Mouse (Mus musculus) hindbrain, embryonic 16.5 days (tissue): ENCODE results near the gene Arsb. TPM values are rescaled to one million over a fixed set of nuclear protein-coding genes. Genes with fewer than 3 reads are reported as not detected.
"Not testable (repeated sequence)": the region's sequence is repeated elsewhere in the genome, so short reads cannot be mapped to it uniquely, and the experiment has no call there.

Source experiments
- ATAC-seq: fragments of 200-750 bp; cut with Nextera tagmentation; 2 replicates; pipeline ENCODE4 v1.8.0; 2017; ENCODE audit warnings: moderate TSS enrichment, moderate library complexity
- H3K27ac ChIP-seq: fragments of 300-500 bp; sonication (generic); 2 replicates; pipeline ENCODE4 v1.5.1; 2014; ENCODE audit warnings: low read depth, mild to moderate bottlenecking, control low read depth, low read length, moderate library complexity
- H3K27me3 ChIP-seq: fragments of 300-500 bp; sonication (generic); replicated peaks from 2 replicates; pipeline ENCODE4 v1.6.1; 2014; ENCODE audit warnings: low read length; ENCODE audit not compliant: control insufficient read depth, insufficient read depth
- H3K36me3 ChIP-seq: fragments of 300-500 bp; sonication (generic); 2 replicates; pipeline ENCODE4 v1.6.1; 2014; ENCODE audit warnings: mild to moderate bottlenecking, low read length, moderate library complexity, mixed read lengths; ENCODE audit not compliant: control insufficient read depth, insufficient read depth
- H3K4me1 ChIP-seq: fragments of 300-500 bp; sonication (generic); 2 replicates; pipeline ENCODE4 v1.6.1; 2014; ENCODE audit warnings: low read depth, low read length; ENCODE audit not compliant: control insufficient read depth, insufficient read depth
- H3K4me2 ChIP-seq: fragments of 300-500 bp; sonication (generic); 2 replicates; pipeline ENCODE4 v1.6.1; 2014; ENCODE audit warnings: mild to moderate bottlenecking, low read length, control low read depth, moderate library complexity
- H3K4me3 ChIP-seq: fragments of 300-500 bp; sonication (generic); 2 replicates; pipeline ENCODE4 v1.5.1; 2014; ENCODE audit warnings: mild to moderate bottlenecking, low read length, control low read depth, moderate library complexity
- H3K9ac ChIP-seq: fragments of 300-500 bp; sonication (generic); 2 replicates; pipeline ENCODE4 v1.6.1; 2014; ENCODE audit warnings: low read depth, mild to moderate bottlenecking, control low read depth, low read length, moderate library complexity
- H3K9me3 ChIP-seq: fragments of 300-500 bp; sonication (generic); 2 replicates; pipeline ENCODE4 v1.6.1; 2014; ENCODE audit warnings: mild to moderate bottlenecking, low read length, moderate library complexity; ENCODE audit not compliant: control insufficient read depth
- WGBS: fragments of 180-500 bp; shearing (Covaris S2); extraction: QIAGEN DNeasy Blood & Tissue Kit; methylation state at CpG from one replicate; pipeline ENCODE4 v1.1.7; 2014; 5-methylcytosine and 5-hydroxymethylcytosine counted together
- polyA plus RNA-seq: library from polyadenylated mRNA; unstranded; fragments of >200 nt; fragmentation: Nextera tagmentation; extraction: Ambion mirVana; gene quantifications from 2 replicates; pipeline ENCODE4 v1.2.1, GENCODE M21; 2015

Arsb gene
- polyA plus RNA-seq, 1 experiment from 2014 or later, result 12.1 TPM

DNA sequence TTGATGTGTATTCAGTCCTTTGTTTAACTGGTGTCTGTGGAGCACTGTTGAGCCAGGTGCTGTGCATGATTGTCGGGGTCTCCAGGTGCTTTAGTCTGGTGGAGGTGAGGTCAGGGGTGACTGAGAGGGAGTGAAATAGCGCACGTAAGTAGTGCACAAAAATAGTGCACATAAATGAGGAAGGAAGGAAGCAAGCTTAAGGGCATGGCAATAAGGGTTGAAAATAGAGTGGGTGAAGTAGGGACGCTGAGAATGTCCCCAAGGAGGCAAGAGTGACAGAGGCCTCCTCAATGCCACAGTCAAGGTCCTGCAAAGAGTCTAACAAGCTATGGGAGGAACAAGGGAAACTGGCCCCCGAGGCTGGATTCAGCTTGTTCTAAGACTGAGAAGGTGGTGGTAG lies 11.4 kb downstream of the Arsb start:
- H3K27me3 ChIP-seq, result no peaks in the 10 kb centered on the region
- H3K36me3 ChIP-seq, result no peaks in the 10 kb centered on the region
- 84% methylated on average over 5 of the region's 5 CpGs for WGBS
- H3K4me2 ChIP-seq, result no peak overlapping the region
- peaks cover 6% of the 10 kb centered on the region for H3K4me1 ChIP-seq
- peaks cover 3% of the 10 kb centered on the region; the same call in 1 of the 2 replicates for H3K9me3 ChIP-seq
- no peak overlapping the region for H3K4me3 ChIP-seq
- no peak overlapping the region for H3K27ac ChIP-seq
- H3K9ac ChIP-seq, result no peak overlapping the region
- no peak for ATAC-seq

DNA sequence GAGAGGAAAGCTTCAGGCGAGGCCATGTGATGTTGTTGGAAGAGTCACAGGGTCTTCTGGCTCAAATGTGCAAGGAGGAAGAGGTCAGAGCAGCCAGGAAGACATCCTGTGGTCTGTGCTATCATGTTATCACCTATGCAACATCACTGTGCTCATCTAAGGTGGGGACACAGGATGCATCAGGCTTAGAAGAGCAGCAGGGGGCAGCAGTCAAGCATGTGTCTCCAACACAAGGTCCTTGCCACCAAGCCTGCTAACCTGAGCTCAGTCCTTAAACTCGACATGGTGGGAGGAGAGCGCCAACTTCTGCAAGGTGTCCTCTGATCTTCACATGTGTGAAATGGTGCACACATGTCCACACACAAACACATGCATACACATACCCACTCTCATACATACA lies 13.9 kb downstream of the Arsb start:
- Histone ChIP-seq H3K36me3 (no peaks in the 10 kb centered on the region), H3K9ac (no peak overlapping the region), H3K4me1 (peaks cover 6% of the 10 kb centered on the region), H3K27me3 (no peaks in the 10 kb centered on the region), H3K4me2 (no peak overlapping the region), H3K27ac (no peak overlapping the region), H3K4me3 (no peak overlapping the region), H3K9me3 (peaks cover 3% of the 10 kb centered on the region; the same call in 1 of the 2 replicates)
- WGBS, result 85% methylated on average over 3 of the region's 3 CpGs
- no peak for ATAC-seq

DNA sequence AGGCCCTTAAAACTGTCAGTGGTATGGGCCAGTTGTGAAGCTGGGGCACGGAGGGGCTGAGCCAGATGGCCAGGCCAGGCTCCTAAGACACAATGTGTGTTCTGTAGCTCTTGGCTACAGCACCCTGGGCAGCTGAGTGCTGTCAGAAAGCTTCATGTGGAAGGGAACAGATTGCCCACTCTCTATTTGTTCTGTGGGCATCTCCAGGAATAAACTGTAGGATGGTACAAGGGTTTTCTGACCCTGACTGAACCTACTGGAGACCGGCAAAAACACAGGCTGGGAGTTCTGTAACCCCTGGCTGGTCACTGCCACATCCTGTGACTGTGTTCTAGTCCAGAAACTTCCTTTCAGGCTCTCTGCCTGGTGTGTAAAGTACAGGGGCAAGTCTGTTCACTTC lies 14.6 kb downstream of the Arsb start:
- H3K4me3 ChIP-seq, result no peak overlapping the region
- H3K27ac ChIP-seq, result no peak overlapping the region
- H3K4me1 ChIP-seq, result peaks cover 6% of the 10 kb centered on the region
- H3K9me3 ChIP-seq, result peaks cover 3% of the 10 kb centered on the region; the same call in 1 of the 2 replicates
- no peaks in the 10 kb centered on the region for H3K27me3 ChIP-seq
- no peaks in the 10 kb centered on the region for H3K36me3 ChIP-seq
- WGBS, result 75% methylated on average over 2 of the region's 2 CpGs
- no peak overlapping the region for H3K9ac ChIP-seq
- no peak overlapping the region for H3K4me2 ChIP-seq
- ATAC-seq, result peak; percentile 57; the same call in 1 of the 2 replicates

DNA sequence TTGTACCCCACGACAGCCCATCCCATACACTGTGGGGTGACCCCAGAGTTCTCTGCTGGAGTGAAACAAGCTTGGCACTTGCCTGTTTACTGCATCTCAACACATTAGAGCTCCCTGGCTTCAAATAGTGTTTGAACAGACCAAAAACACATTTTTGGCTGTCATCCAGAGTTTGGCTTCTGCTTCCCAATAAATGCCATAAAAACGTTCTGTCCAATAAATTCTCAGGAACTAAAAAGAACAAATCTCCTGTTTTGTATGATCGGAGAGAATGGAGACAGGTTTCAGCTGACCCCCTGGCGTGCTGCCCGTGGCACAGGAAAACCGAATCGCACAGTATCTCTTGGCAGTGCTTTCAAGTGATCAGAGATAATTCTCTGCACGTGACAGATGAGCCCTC lies 16.2 kb downstream of the Arsb start:
- Histone ChIP-seq H3K27me3 (peaks cover 2% of the 10 kb centered on the region; the same call in 1 of the 2 replicates), H3K9ac (no peak overlapping the region), H3K9me3 (no peaks in the 10 kb centered on the region), H3K36me3 (no peaks in the 10 kb centered on the region), H3K4me2 (no peak overlapping the region), H3K4me1 (peaks cover 6% of the 10 kb centered on the region), H3K4me3 (no peak overlapping the region), H3K27ac (peak overlapping the region; percentile 29; the same call in 1 of the 2 replicates)
- no peak for ATAC-seq
- 54% methylated on average over 8 of the region's 8 CpGs for WGBS

DNA sequence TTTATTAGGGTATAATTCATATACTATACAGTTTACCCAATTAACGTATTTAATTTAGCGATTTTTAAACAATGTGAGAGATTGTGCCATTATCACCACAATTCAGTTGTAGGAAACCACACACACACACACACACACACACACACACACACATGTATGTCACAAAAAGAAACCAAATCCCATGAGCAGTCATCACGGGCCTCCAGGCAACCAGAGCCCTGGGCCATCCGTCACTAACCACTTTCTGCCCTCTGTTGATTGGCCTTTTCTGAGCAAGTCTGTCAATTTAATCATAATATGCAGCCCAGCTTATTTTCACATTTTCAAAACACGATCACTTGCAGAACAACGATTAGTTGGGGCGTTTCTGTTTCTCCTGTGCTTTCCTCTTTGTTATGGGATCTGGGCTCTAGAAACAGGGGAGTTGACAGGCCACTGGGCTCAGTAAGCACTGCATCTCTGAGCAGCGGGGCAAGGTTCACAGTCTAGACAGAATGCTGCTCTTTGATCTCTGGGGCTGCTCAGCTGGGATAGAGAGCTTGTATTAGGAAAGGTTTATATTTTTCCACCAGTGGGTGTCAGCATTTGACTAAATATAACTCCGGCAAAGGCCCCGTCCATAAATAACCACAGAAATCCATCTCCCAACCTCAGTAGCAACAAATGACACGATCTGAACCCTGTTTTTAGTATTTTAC lies 21.7 kb downstream of the Arsb start:
- peak; percentile 83 for ATAC-seq
- no peak overlapping the region for H3K9ac ChIP-seq

DNA sequence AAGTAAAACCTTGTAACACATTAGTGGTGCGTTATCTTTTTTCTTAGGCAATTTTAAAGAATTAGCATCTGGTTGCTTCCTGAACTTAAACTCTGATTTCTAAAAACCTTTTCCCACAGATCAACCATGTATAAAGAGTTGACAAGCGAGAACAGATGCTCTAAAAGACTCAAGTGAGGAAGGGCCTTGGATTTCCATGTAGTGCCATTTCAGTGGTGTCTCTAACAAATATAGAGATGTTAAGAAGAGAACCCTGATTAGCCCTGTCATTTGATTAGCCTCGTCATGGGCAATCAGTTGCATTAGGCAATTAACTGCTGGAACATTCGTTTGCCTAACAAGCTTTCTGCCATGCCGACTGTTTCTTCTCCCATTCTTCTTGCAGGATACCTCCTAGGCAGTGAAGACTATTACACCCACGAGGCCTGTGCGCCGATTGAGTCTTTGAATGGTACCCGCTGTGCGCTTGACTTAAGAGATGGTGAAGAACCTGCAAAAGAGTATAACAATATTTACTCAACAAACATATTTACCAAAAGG lies 22.3 kb downstream of the Arsb start:
- Histone ChIP-seq H3K27ac (no peak overlapping the region), H3K36me3 (no peaks in the 10 kb centered on the region), H3K27me3 (peaks cover 2% of the 10 kb centered on the region; the same call in 1 of the 2 replicates), H3K4me1 (no peaks in the 10 kb centered on the region), H3K9me3 (no peaks in the 10 kb centered on the region), H3K4me3 (no peak overlapping the region), H3K4me2 (no peak overlapping the region), H3K9ac (no peak overlapping the region)
- 71% methylated on average over 10 of the region's 10 CpGs for WGBS
- ATAC-seq, result peak; percentile 46; the same call in 1 of the 2 replicates

More for the DNA sequence above, 21.7 kb downstream of the Arsb start:
- Histone ChIP-seq H3K9me3 (no peaks in the 10 kb centered on the region), H3K36me3 (no peaks in the 10 kb centered on the region), H3K27me3 (peaks cover 2% of the 10 kb centered on the region; the same call in 1 of the 2 replicates), H3K4me2 (no peak overlapping the region), H3K4me3 (no peak overlapping the region), H3K4me1 (no peaks in the 10 kb centered on the region), H3K27ac (no peak overlapping the region)
- WGBS, result 52% methylated on average over 11 of the region's 11 CpGs

DNA sequence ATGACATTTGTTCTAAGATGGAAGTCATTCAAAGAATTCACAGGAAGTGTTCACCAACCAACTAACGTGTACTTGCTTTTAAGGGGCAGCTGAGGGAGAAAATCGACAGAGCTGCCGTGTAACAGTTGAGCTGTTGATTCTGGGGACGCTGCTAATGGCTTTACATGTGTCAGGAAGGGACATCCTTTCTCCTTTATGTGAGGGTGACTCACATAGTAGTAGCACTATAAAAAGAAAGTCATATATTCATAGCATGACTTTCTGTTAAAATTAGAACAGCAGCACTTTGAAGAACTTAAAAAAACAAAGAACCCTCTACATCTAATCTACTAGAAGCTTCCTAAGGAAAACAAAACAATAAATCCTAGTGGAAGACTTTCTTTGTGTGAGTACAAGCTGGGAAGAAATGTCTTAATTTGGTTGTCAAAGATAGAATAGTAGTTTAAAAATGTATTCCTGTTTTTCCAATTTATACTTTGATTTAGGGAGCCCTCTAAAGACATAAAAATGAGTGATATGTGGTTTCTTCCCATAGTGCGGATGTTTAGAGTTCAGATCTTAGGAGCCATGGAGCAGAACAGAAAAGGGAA lies 25.7 kb downstream of the Arsb start:
- Histone ChIP-seq H3K4me2 (no peak overlapping the region), H3K9me3 (no peaks in the 10 kb centered on the region), H3K36me3 (no peaks in the 10 kb centered on the region), H3K27me3 (no peaks in the 10 kb centered on the region), H3K4me1 (no peaks in the 10 kb centered on the region), H3K27ac (no peak overlapping the region), H3K4me3 (no peak overlapping the region), H3K9ac (no peak overlapping the region)
- no peak for ATAC-seq
- WGBS, result 83% methylated on average over 5 of the region's 5 CpGs

DNA sequence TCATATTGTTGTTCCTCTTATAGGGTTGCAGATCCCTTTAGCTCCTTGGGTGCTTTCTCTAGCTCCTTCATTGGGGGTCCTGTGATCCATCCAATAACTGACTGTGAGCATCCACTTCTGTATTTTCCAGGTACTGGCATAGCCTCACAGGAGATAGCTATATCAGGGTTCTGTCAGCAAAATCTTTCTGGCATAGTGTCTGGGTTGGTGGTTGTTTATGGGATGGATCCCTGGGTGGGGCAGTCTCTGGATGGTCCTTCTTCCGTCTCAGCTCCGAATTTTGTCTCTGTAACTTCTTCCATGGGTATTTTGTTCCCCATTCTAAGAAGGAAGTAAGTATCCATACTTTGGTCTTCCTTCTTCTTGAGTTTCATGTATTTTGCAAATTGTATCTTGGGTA lies 38.9 kb downstream of the Arsb start:
- H3K27ac ChIP-seq, H3K27me3 ChIP-seq, H3K4me3 ChIP-seq, ATAC-seq, H3K36me3 ChIP-seq, H3K4me1 ChIP-seq, H3K9me3 ChIP-seq, H3K9ac ChIP-seq, H3K4me2 ChIP-seq: not testable (repeated sequence)
- WGBS, result 84% methylated on average over 2 of the region's 2 CpGs

DNA sequence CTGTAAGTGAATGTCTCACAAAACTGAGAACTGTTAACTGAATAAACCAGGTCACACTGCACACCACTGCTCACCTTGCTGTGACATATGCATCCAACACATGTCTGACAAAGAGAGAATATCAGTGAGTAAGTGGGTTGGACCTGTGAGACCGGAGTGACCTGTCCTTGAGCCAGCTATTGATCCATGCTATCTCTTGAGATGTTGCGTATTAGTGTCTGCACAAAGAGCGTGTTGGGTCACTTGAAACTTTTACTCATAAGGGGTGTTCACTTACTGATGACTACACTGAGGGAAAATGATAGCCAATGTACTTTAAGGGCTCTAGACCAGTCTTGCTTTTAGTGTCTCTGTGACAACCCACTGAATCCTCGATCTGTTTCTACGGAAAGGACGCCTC lies 42.7 kb downstream of the Arsb start:
- no peak for ATAC-seq
- Histone ChIP-seq H3K4me2 (no peak overlapping the region), H3K9ac (no peak overlapping the region), H3K4me1 (no peaks in the 10 kb centered on the region), H3K4me3 (no peak overlapping the region), H3K27me3 (no peaks in the 10 kb centered on the region), H3K36me3 (no peaks in the 10 kb centered on the region), H3K27ac (no peak overlapping the region), H3K9me3 (no peaks in the 10 kb centered on the region)
- 94% methylated on average over 6 of the region's 6 CpGs for WGBS
